Mouse (Mus musculus) limb, embryonic 14.5 days (tissue): ENCODE results near the gene Zfp609. TPM values are rescaled to one million over a fixed set of nuclear protein-coding genes. Genes with fewer than 3 reads are reported as not detected.

ENCODE experiments used
- ATAC-seq: fragments of 200-750 bp; cut with Nextera tagmentation; 2 replicates; pipeline ENCODE4 v1.8.0; 2017; ENCODE audit warnings: low read depth, moderate number of reproducible peaks, moderate TSS enrichment; ENCODE audit not compliant: low FRiP score
- DNase-seq: peaks from one replicate; pipeline ENCODE4 v3.0.0-alpha.2; 2015; ENCODE audit warnings: low spot score
- H3K27ac ChIP-seq: fragments of 300-500 bp; sonication (generic); replicated peaks from 2 replicates; pipeline ENCODE4 v1.5.1; 2014; ENCODE audit warnings: low read depth, mild to moderate bottlenecking, low read length, moderate library complexity, mixed read lengths
- H3K27me3 ChIP-seq: fragments of 300-500 bp; sonication (generic); 2 replicates; pipeline ENCODE4 v1.6.1; 2014; ENCODE audit warnings: low read length, mixed read lengths; ENCODE audit not compliant: control insufficient read depth, insufficient read depth
- H3K36me3 ChIP-seq: fragments of 300-500 bp; sonication (generic); 2 replicates; pipeline ENCODE4 v1.6.1; 2014; ENCODE audit warnings: mild to moderate bottlenecking, low read length, moderate library complexity, mixed read lengths; ENCODE audit not compliant: control insufficient read depth, insufficient read depth
- H3K4me1 ChIP-seq: fragments of 300-500 bp; sonication (generic); 2 replicates; pipeline ENCODE4 v1.6.1; 2014; ENCODE audit warnings: antibody characterized with exemption, low read length, mixed read lengths; ENCODE audit not compliant: control insufficient read depth, insufficient read depth
- H3K4me2 ChIP-seq: fragments of 300-500 bp; sonication (generic); replicated peaks from 2 replicates; pipeline ENCODE4 v1.6.1; 2014; ENCODE audit warnings: low read depth, mild to moderate bottlenecking, low read length, moderate library complexity; ENCODE audit not compliant: severe bottlenecking
- H3K4me3 ChIP-seq: fragments of 300-500 bp; sonication (generic); replicated peaks from 2 replicates; pipeline ENCODE4 v1.5.1; 2014; ENCODE audit warnings: low read length
- H3K9ac ChIP-seq: fragments of 300-500 bp; sonication (generic); 2 replicates; pipeline ENCODE4 v1.6.1; 2014; ENCODE audit warnings: mild to moderate bottlenecking, low read depth, low read length, moderate library complexity; ENCODE audit not compliant: severe bottlenecking
- H3K9me3 ChIP-seq: fragments of 300-500 bp; sonication (generic); 2 replicates; pipeline ENCODE4 v1.6.1; 2016; ENCODE audit warnings: low read length; ENCODE audit not compliant: control insufficient read depth
- POLR2A ChIP-seq: fragments of 200-500 bp; IDR thresholded peaks from 2 replicates; pipeline ENCODE4 v1.8.0; 2012; ENCODE audit warnings: inconsistent platforms, mild to moderate bottlenecking, moderate library complexity, borderline replicate concordance; ENCODE audit not compliant: insufficient read depth, insufficient read length; ENCODE audit errors: extremely low read depth
- whole genome bisulfite sequencing: fragments of 180-500 bp; shearing (Covaris S2); extraction: QIAGEN DNeasy Blood & Tissue Kit; methylation state at CpG from one replicate; pipeline ENCODE4 v1.1.7; 2014; 5-methylcytosine and 5-hydroxymethylcytosine counted together
- polyA plus RNA-seq, 2 experiments: library from polyadenylated mRNA; depleted of rRNA in 1 of 2; stranded (reverse) in 1 of 2; unstranded in 1 of 2; fragments of >200 nt; fragmentation: Nextera tagmentation in 1 of 2; extraction: Ambion mirVana in 1 of 2; gene quantifications; 2 replicates each; pipeline versions ENCODE4 v1.2.1 to v1.2.3; 2012 to 2014

Zfp609 gene
- polyA plus RNA-seq, 2 experiments = 7.3 to 20.3 TPM

GRCm38 (mm10) chr9:65795651-65796050 is 31.7 kb downstream of the Zfp609 start:
- Histone ChIP-seq H3K4me3 (no peak overlapping the region), H3K27me3 (no peaks in the 10 kb centered on the region), H3K27ac (no peak overlapping the region), H3K36me3 (peaks cover 19% of the 10 kb centered on the region), H3K4me1 (peaks cover 9% of the 10 kb centered on the region; the same call in 1 of the 2 replicates), H3K9ac (no peak overlapping the region), H3K9me3 (no peaks in the 10 kb centered on the region), H3K4me2 (no peak overlapping the region)
- ATAC-seq (no peak), DNase-seq (no peak)
- 83% methylated on average over 2 of the region's 2 CpGs for WGBS
- TF ChIP-seq POLR2A = no peak

- Histone ChIP-seq H3K9ac (no peak overlapping the region), H3K9me3 (no peaks in the 10 kb centered on the region), H3K36me3 (peaks cover 19% of the 10 kb centered on the region), H3K27ac (no peak overlapping the region), H3K4me3 (no peak overlapping the region), H3K4me2 (no peak overlapping the region), H3K27me3 (no peaks in the 10 kb centered on the region), H3K4me1 (peaks cover 5% of the 10 kb centered on the region; the same call in 1 of the 2 replicates)
- TF ChIP-seq POLR2A = no peak
- no peak for DNase-seq
- no peak for ATAC-seq
- WGBS = 36% methylated on average over 7 of the region's 7 CpGs
Measured at GRCm38 (mm10) chr9:65794313-65794712, 33.1 kb downstream of the Zfp609 start.

- no peak for TF ChIP-seq POLR2A
- Histone ChIP-seq H3K9me3 (no peaks in the 10 kb centered on the region), H3K27me3 (no peaks in the 10 kb centered on the region), H3K4me1 (peaks cover 5% of the 10 kb centered on the region; the same call in 1 of the 2 replicates), H3K4me2 (no peak overlapping the region), H3K27ac (no peak overlapping the region), H3K4me3 (no peak overlapping the region), H3K36me3 (peaks cover 19% of the 10 kb centered on the region), H3K9ac (no peak overlapping the region)
- ATAC-seq (no peak), DNase-seq (no peak)
- 71% methylated on average over 3 of the region's 3 CpGs for WGBS
Measured at GRCm38 (mm10) chr9:65793506-65793905, 33.9 kb downstream of the Zfp609 start.

- no peak for DNase-seq
Measured at GRCm38 (mm10) chr9:65793086-65793485, 34.3 kb downstream of the Zfp609 start.

GRCm38 (mm10) chr9:65791846-65792245 is 35.5 kb downstream of the Zfp609 start:
- DNase-seq = no peak
- Histone ChIP-seq H3K9ac (no peak overlapping the region), H3K27me3 (no peaks in the 10 kb centered on the region), H3K4me2 (no peak overlapping the region), H3K9me3 (no peaks in the 10 kb centered on the region), H3K27ac (no peak overlapping the region), H3K4me1 (peaks cover 5% of the 10 kb centered on the region; the same call in 1 of the 2 replicates), H3K4me3 (no peak overlapping the region), H3K36me3 (peaks cover 19% of the 10 kb centered on the region)
- no peak for TF ChIP-seq POLR2A
- no peak for ATAC-seq

More at GRCm38 (mm10) chr9:65793086-65793485, 34.3 kb downstream of the Zfp609 start:
- Histone ChIP-seq H3K27me3 (no peaks in the 10 kb centered on the region), H3K9ac (no peak overlapping the region), H3K36me3 (peaks cover 19% of the 10 kb centered on the region), H3K4me2 (no peak overlapping the region), H3K4me3 (no peak overlapping the region), H3K27ac (no peak overlapping the region), H3K9me3 (no peaks in the 10 kb centered on the region), H3K4me1 (peaks cover 5% of the 10 kb centered on the region; the same call in 1 of the 2 replicates)
- TF ChIP-seq POLR2A = no peak
- no peak for ATAC-seq
- 49% methylated on average over 3 of the region's 3 CpGs for WGBS

- Histone ChIP-seq H3K27me3 (no peaks in the 10 kb centered on the region), H3K9ac (no peak overlapping the region), H3K9me3 (no peaks in the 10 kb centered on the region), H3K4me1 (peaks cover 5% of the 10 kb centered on the region; the same call in 1 of the 2 replicates), H3K4me3 (no peak overlapping the region), H3K27ac (0 out of 2 replicates have a peak overlapping the region, but pooled peaks have one; percentile 16), H3K4me2 (no peak overlapping the region), H3K36me3 (peaks cover 19% of the 10 kb centered on the region)
- ATAC-seq (no peak), DNase-seq (no peak)
- no peak for TF ChIP-seq POLR2A
- 68% methylated on average over 4 of the region's 4 CpGs for WGBS
Measured at GRCm38 (mm10) chr9:65791106-65791505, 36.3 kb downstream of the Zfp609 start.
